Mouse (Mus musculus) stomach, embryonic 16.5 days (tissue): ENCODE measurements around the gene Blnk. TPM values are rescaled to one million over a fixed set of nuclear protein-coding genes. Genes with fewer than 3 reads are reported as not detected.

ENCODE experiments used
- ATAC-seq: fragments of 200-750 bp; cut with Nextera tagmentation; 2 replicates; pipeline ENCODE4 v1.8.0; 2017; ENCODE audit warnings: moderate number of reproducible peaks, moderate TSS enrichment; ENCODE audit not compliant: insufficient read depth, low FRiP score
- H3K27ac ChIP-seq: fragments of 300-500 bp; sonication (generic); 2 replicates; pipeline ENCODE4 v1.5.1; 2014; ENCODE audit warnings: low read length
- H3K27me3 ChIP-seq: fragments of 300-500 bp; sonication (generic); 2 replicates; pipeline ENCODE4 v1.6.1; 2014; ENCODE audit warnings: low read length, control low read depth, mixed read lengths; ENCODE audit not compliant: control insufficient read depth, insufficient read depth
- H3K36me3 ChIP-seq: fragments of 300-500 bp; sonication (generic); 2 replicates; pipeline ENCODE4 v1.6.1; 2014; ENCODE audit warnings: low read length; ENCODE audit not compliant: control insufficient read depth, insufficient read depth
- H3K4me1 ChIP-seq: fragments of 300-500 bp; sonication (generic); 2 replicates; pipeline ENCODE4 v1.6.1; 2014; ENCODE audit warnings: low read length, control low read depth, mixed read lengths; ENCODE audit not compliant: control insufficient read depth, insufficient read depth
- H3K4me2 ChIP-seq: fragments of 300-500 bp; sonication (generic); 2 replicates; pipeline ENCODE4 v1.6.1; 2014; ENCODE audit warnings: low read depth, low read length, mixed read lengths
- H3K4me3 ChIP-seq: fragments of 300-500 bp; sonication (generic); replicated peaks from 2 replicates; pipeline ENCODE4 v1.5.1; 2014; ENCODE audit warnings: mild to moderate bottlenecking, low read length
- H3K9ac ChIP-seq: fragments of 300-500 bp; sonication (generic); 2 replicates; pipeline ENCODE4 v1.6.1; 2014; ENCODE audit warnings: low read length
- H3K9me3 ChIP-seq: fragments of 300-500 bp; sonication (generic); replicated peaks from 2 replicates; pipeline ENCODE4 v1.6.1; 2016; ENCODE audit warnings: low read length, control low read depth; ENCODE audit not compliant: control insufficient read depth
- WGBS: fragments of 180-500 bp; shearing (Covaris S2); extraction: QIAGEN DNeasy Blood & Tissue Kit; methylation state at CpG from one replicate; pipeline ENCODE4 v1.1.7; 2014; 5-methylcytosine and 5-hydroxymethylcytosine counted together
- microRNA-seq: library from miRNA; unstranded; fragments of <30 nt; microRNA quantifications from one replicate; pipeline ENCODE4, GENCODE M21; 2016
- polyA plus RNA-seq: library from polyadenylated mRNA; unstranded; fragments of >200 nt; fragmentation: Nextera tagmentation; extraction: Ambion mirVana; gene quantifications from 2 replicates; pipeline ENCODE4 v1.2.1, GENCODE M21; 2015

The Blnk gene
- polyA plus RNA-seq, 1 experiment from 2014 or later = 5.0 TPM

DNA sequence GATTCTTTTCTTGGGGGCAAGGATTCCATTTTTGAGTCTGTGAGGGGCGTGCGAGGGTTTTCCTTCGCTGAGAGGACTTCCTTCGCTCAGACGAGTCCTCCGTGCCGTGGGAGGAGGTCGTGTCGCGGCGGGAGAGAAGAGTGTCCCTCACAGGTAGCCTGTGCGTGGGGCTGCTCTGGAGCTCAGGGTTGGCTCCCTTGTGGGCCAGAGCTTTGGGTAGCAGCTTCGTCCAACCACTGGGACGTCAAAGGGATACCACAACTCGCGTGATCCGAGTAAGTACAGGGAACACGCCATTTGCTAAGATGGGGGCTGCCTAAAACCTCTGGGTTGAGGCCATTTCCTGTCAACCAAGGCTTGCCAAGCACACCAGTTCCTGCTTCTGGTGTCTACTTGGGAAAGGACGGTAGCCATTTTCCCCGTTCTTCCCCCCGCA, 100.2 kb downstream of the Blnk start:
- H3K9ac ChIP-seq = peak overlapping the region; percentile 87
- peaks cover 2% of the 10 kb centered on the region; the same call in 1 of the 2 replicates for H3K4me1 ChIP-seq
- peak overlapping the region; percentile 68 for H3K4me2 ChIP-seq
- 49% methylated on average over 21 of the region's 21 CpGs for WGBS
- peak; percentile 52; the same call in 1 of the 2 replicates for ATAC-seq
- H3K36me3 ChIP-seq = no peaks in the 10 kb centered on the region
- peaks cover 7% of the 10 kb centered on the region for H3K9me3 ChIP-seq
- peak overlapping the region; percentile 95 for H3K27ac ChIP-seq
- H3K4me3 ChIP-seq = peak overlapping the region; percentile 84
- peaks cover 3% of the 10 kb centered on the region; the same call in 1 of the 2 replicates for H3K27me3 ChIP-seq

DNA sequence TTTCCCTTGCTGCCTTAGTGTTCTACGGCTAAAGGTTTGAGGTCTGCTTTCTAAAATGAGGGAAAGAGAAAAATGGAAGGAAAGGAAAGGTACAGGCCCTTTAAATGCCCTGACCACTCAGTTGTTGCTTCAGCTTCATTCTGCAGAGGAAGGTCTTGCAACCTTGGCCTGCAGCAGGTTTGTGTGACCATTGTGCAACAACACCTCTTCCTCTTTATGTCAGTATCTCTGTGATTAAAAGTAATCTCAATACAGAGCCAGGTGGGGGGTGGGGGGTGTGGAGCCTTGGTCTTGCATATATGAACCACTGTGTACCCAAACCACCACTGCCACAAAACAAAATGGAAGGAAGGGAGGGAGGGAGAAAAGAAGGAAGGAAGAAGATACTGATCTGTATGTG, 105.4 kb downstream of the Blnk start:
- Histone ChIP-seq H3K9me3 (peaks cover 4% of the 10 kb centered on the region), H3K4me3 (no peak overlapping the region), H3K27ac (no peak overlapping the region), H3K9ac (no peak overlapping the region), H3K4me1 (no peaks in the 10 kb centered on the region), H3K4me2 (no peak overlapping the region), H3K27me3 (peaks cover 20% of the 10 kb centered on the region), H3K36me3 (no peaks in the 10 kb centered on the region)
- ATAC-seq = no peak
- 92% methylated on average over 1 of the region's 1 CpGs for WGBS

DNA sequence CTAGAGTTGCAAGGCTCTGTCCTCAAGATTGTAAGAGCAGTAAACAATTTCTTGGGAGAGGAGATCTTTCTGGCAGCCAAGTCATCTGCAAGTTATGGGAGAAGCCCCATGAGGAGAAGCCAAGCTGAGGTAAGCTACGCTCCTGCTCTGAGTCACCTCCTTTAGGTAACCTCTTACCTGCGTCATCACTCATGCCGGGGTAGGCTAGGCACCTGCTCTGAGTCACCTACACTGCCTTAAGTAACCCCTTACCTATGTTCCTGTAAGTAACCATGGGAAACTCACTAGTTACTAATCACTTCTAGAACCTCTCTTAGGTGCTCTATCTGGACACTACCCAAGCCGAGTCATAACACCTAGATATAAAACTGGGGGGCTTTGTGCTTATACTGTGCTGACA, 112.6 kb downstream of the Blnk start:
- Histone ChIP-seq H3K27ac (no peak overlapping the region), H3K9me3 (no peaks in the 10 kb centered on the region), H3K4me3 (no peak overlapping the region), H3K4me1 (no peaks in the 10 kb centered on the region), H3K36me3 (no peaks in the 10 kb centered on the region), H3K9ac (no peak overlapping the region), H3K4me2 (no peak overlapping the region), H3K27me3 (peaks cover 30% of the 10 kb centered on the region)
- 85% methylated on average over 4 of the region's 4 CpGs for WGBS
- ATAC-seq = no peak

Small RNAs within 50 kb of the gene (microRNA-seq; reads per million reads assigned to microRNA genes)
- 0.83 reads per million for gene Mir8092

Other genes with a start within 250 kb of the Blnk start
- 0.35 TPM in 1 of 2 replicates, not detected in the other for gene Cc2d2b, start 245.8 kb downstream of the Blnk start, polyA plus RNA-seq
- 6.3 and 7.1 TPM in 2 replicates for gene Ccnj, start 163.3 kb downstream of the Blnk start, polyA plus RNA-seq
- 11.8 and 12.0 TPM in 2 replicates for gene Zfp518a, start 99.8 kb downstream of the Blnk start, polyA plus RNA-seq
- not detected in 2 replicates for gene Dntt, start 34.7 kb upstream of the Blnk start, polyA plus RNA-seq
- not detected in 2 replicates for gene Opalin, start 82.6 kb upstream of the Blnk start, polyA plus RNA-seq
- 0.21 and 0.29 TPM in 2 replicates for gene Tll2, start 212.3 kb upstream of the Blnk start, polyA plus RNA-seq